Mouse (Mus musculus): ENCODE results near the gene Agbl3.

GRCm38 (mm10) chr6:34758340-34758739 lies 21.9 kb upstream of the Agbl3 start:
- TF ChIP-seq CTCF (conservative IDR thresholded peaks at IDR 0.05; ENCODE audit: low read length) (no peak), POU5F1 (IDR thresholded peaks at IDR 0.05; ENCODE audit: borderline replicate concordance, low read length) (no peak)

Measured in E14TG2a.4 (cell line).